Mouse (Mus musculus): ENCODE data around the gene Sugct.

DNA sequence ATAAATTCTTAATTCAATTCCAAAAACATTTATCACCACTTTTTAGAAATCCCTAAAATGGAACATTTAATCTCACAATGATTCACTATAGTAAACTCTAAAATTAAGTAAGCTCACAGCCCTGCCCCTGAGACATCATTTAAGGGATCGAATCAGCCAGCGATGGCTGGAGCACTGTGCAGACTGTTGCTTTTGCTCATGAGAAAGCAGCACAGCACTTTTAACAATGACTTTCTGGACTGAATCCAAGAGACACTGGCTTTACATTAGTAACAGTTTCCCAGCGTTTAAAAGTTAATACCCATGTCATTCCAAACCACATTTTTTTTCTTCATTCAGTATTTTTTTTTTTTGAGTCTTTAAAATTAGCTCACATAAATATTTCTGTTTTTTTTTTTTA is 398.9 kb downstream of the Sugct start:
- TF ChIP-seq CTCF (IDR thresholded peaks at IDR 0.05) (no peak), POLR2A (IDR thresholded peaks at IDR 0.05; ENCODE audit: insufficient read depth, low read depth, low read length) (no peak), EP300 (IDR thresholded peaks at IDR 0.05; ENCODE audit: insufficient read depth, low read depth, low read length) (no peak)
